Mouse (Mus musculus) megakaryocyte, embryonic 14.5 days (primary cell): ENCODE results near the gene Fgd6.

Source experiments
- FLI1 ChIP-seq: IDR thresholded peaks from 2 replicates; pipeline ENCODE4 v1.6.1; 2012; ENCODE audit warnings: low read length, inconsistent platforms, mixed read lengths
- GATA1 ChIP-seq: IDR thresholded peaks from 3 replicates; pipeline ENCODE4 v1.6.1; 2012; ENCODE audit warnings: mixed read lengths, low read length, inconsistent platforms, borderline replicate concordance

DNA sequence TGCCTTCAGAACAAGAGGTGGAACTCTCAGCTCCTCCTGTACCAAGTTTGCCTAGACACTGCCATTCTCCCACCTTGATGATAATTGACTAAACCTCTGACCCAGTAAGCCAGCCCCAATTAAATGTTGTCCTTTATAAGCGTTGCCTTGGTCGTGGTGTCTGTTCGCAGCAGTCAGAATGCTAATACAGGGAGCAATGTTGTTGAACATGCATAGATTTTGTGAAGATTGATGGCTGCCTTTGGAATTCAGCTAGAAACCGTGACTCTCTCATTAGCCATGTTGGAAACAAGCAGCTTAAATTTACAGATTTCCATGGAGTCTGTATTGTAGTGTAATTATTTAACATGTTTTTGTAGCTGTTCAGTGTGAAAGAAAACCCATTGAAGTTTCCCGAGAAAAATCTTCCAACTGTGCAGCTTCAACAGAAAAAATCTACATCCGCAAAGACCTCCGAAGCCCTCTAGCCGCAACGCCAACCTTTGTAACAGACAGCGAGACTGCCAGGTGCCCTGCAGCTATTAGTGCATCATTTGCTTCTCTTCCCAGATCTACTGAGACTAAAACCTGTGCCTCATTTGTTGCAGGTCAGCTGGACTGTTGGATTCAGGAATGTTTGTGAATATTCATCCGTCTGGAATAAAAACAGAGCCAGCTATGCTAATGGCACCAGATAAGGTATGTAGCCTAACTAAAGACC lies 131.4 kb downstream of the Fgd6 start:
- TF ChIP-seq GATA1: no peak
- TF ChIP-seq FLI1: no peak
